Mouse (Mus musculus): ENCODE results near the gene Tmem9b. TPM values are rescaled to one million over a fixed set of nuclear protein-coding genes. Genes with fewer than 3 reads are reported as not detected.

Tmem9b gene
- polyA plus RNA-seq, 1 experiment from 2014 or later = 40.8 TPM

DNA sequence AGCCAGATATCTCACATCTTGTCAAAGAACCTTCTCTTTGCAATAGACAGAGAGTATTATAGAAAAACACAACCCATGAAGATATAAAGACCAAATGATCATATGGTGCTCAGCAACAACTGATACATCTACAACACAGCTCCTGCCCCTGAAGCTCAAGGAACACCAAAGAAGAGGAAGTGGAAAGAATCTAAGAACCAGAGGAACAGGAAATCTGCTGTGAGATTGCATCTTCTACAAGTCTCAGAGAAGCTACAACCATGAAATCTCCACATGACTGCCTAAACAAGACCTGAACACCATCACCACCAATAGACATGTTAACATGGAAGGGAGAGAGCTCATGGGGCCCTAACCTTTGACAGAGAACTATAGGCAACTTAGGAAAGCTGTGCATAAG lies 19.6 kb upstream of the Tmem9b start:
- DNase-seq (no peak), ATAC-seq (ENCODE audit: low read depth) (no peak)
- H3K4me2 ChIP-seq = no peak overlapping the region
- H3K4me1 ChIP-seq (replicated peaks) = peaks cover 23% of the 10 kb centered on the region
- H3K27me3 ChIP-seq = 0 out of 2 replicates have a peak, but pooled peaks cover 3% of the 10 kb centered on the region
- no peak overlapping the region for H3K27ac ChIP-seq
- no peak overlapping the region for H3K9ac ChIP-seq
- H3K36me3 ChIP-seq = no peaks in the 10 kb centered on the region
- no peaks in the 10 kb centered on the region for H3K9me3 ChIP-seq (replicated peaks)
- no peak overlapping the region for H3K4me3 ChIP-seq (replicated peaks)

DNA sequence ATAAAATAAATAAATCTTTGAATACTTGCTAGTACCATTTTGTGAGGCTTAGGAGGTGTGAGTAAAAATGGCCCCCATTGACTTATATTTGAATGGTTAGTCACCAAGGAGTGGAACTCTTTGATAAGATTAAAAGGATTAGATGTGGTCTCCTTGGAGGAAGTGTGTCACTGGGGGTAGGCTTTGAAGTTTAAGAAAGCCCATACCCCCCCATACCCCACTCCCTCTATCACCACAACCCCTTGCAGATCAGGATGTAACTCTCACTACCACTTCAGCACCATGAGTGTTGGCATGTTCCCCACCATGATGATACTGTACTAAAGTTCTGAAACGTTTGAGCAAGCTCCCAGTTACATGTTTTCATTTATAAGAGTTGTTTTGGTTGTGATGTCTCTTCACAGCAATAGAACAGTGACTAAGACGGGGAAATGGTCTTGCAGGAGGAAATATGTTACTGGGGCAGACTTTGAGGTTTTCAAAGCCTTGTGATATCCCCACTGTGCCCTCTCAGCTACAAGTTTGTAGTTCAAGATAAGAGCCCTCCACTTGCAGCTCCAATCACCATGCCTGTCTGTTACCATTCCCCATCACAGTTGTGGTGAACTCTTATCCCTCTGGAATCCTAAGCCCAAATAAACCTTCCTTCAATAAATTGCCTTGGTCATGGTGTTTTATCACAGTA lies 16.2 kb upstream of the Tmem9b start:
- peak; percentile 59 for ATAC-seq (ENCODE audit: low read depth)

DNA sequence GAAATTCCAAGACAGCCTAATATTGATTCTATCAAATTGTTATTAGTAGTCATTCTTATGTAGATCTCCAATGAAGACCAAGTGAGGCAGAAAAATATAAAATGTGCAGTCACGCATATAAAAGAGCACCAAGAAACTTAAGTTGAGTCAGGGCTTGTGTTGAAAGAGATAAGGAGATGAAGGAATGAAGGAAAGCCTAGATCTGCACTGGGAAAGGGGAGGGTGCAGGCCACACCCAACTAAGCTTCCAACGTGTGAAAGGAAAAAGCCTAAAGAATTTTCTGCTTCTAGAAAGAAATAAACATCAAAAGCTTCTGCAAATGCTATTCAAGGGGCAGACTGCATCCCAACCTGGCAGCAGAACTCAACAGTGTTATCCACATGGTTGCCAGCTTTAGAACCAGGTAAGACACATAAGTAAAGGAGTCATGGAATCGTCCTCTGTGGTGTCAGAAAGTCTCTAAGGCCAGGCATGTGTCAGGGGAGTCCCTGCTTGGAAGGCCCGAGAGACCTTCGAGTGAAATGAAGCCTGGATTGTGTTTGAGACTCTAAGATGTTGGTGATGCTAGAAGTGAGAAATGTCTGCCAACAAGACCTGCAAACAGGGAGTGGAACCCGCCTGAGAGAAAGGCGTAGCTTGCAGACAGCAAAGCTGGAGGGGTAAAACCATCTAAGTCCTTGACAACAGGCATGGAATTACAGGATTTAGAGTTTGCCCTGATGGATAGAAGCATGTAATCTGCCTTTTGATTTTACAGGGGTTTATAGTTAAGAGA lies 15.1 kb upstream of the Tmem9b start:
- 51% methylated on average over 7 of the region's 7 CpGs for WGBS (ENCODE audit: insufficient replicate concordance)
- Histone ChIP-seq H3K4me3 (replicated peaks) (no peak overlapping the region), H3K27ac (peak overlapping the region; percentile 69), H3K27me3 (no peaks in the 10 kb centered on the region), H3K4me2 (peak overlapping the region; percentile 45), H3K9ac (0 out of 2 replicates have a peak overlapping the region, but pooled peaks have one; percentile 26), H3K4me1 (replicated peaks) (peaks cover 33% of the 10 kb centered on the region), H3K9me3 (replicated peaks) (no peaks in the 10 kb centered on the region), H3K36me3 (no peaks in the 10 kb centered on the region)
- peak; percentile 95 for ATAC-seq (ENCODE audit: low read depth)
- DNase-seq = peak; percentile 27

More for the DNA sequence above, 16.2 kb upstream of the Tmem9b start:
- Histone ChIP-seq H3K36me3 (no peaks in the 10 kb centered on the region), H3K4me2 (no peak overlapping the region), H3K4me3 (replicated peaks) (no peak overlapping the region), H3K4me1 (replicated peaks) (peaks cover 33% of the 10 kb centered on the region), H3K27me3 (no peaks in the 10 kb centered on the region), H3K27ac (peak overlapping the region; percentile 23; the same call in 1 of the 2 replicates), H3K9ac (no peak overlapping the region), H3K9me3 (replicated peaks) (no peaks in the 10 kb centered on the region)
- DNase-seq = no peak
- 12% methylated on average over 2 of the region's 2 CpGs for WGBS (ENCODE audit: insufficient replicate concordance)

DNA sequence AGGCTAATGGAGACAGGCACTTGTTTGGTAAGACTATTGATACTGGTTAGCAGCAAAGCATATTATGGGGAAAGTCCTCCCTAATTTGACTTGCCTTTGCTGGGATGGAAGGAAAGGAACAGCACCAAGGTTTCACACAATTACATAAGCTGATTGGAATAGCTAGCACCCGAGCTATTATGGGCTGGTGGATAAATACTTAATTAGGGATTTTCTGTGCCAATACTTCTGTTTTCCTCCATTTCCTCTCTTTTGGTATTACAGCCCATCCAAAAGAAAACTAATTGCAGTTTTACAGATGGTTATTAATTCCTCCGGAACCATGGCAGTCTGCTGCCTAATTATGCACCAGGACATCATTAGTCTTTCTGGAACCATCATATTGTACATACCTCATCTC lies 11.3 kb upstream of the Tmem9b start:
- H3K27me3 ChIP-seq = no peaks in the 10 kb centered on the region
- no peak for DNase-seq
- ATAC-seq (ENCODE audit: low read depth) = no peak
- H3K36me3 ChIP-seq = no peaks in the 10 kb centered on the region
- no peak overlapping the region for H3K27ac ChIP-seq
- H3K9me3 ChIP-seq (replicated peaks) = no peaks in the 10 kb centered on the region
- WGBS (ENCODE audit: insufficient replicate concordance) = 67% methylated on average over 2 of the region's 2 CpGs
- H3K9ac ChIP-seq = no peak overlapping the region
- no peak overlapping the region for H3K4me2 ChIP-seq
- peaks cover 33% of the 10 kb centered on the region for H3K4me1 ChIP-seq (replicated peaks)
- H3K4me3 ChIP-seq (replicated peaks) = no peak overlapping the region

DNA sequence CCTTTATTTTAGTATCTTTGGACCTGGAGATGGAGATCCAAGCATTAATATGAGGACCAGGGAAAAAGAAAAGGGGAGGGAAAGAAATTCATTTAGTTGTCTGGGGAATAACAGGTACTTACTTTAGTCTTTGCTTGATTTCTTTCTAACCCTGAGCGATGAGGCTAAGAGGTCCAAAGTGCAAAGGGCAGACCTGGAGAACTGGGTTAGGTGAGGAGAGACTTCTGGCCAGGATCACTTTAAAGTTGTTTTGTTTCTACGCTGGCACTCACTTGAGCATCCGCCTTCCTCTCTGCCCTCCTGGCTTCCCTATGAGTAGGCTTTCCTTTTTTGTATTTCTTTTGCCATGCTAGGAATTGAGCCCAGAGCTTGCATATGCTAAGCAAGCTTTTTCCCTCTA lies 3.6 kb upstream of the Tmem9b start:
- Histone ChIP-seq H3K4me3 (replicated peaks) (no peak overlapping the region), H3K36me3 (no peaks in the 10 kb centered on the region), H3K9ac (no peak overlapping the region), H3K4me1 (replicated peaks) (peaks cover 33% of the 10 kb centered on the region), H3K27ac (no peak overlapping the region), H3K9me3 (replicated peaks) (no peaks in the 10 kb centered on the region), H3K4me2 (no peak overlapping the region), H3K27me3 (no peaks in the 10 kb centered on the region)
- ATAC-seq (ENCODE audit: low read depth) (no peak), DNase-seq (no peak)
- WGBS (ENCODE audit: insufficient replicate concordance) = 79% methylated on average over 3 of the region's 3 CpGs

DNA sequence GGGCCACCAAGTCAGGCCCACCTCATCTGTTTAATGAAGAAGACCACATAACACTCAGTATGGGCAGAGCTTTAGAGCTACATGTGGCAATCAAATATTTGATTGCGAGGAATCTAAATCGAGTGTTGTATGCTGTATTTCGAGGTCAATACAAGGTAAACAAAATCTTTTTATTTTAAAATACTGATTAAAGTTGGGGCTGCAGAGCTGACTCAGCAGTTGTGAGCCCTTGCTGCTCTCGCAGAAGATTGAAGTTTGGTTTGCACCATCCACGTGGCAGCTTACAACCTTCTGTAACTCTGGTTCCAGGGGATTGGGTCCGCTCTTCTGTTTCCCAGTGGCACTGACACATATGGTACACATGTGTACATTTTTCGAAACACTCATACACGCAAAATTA lies 1.4 kb upstream of the Tmem9b start:
- Histone ChIP-seq H3K4me3 (replicated peaks) (no peak overlapping the region), H3K9me3 (replicated peaks) (no peaks in the 10 kb centered on the region), H3K4me1 (replicated peaks) (peaks cover 44% of the 10 kb centered on the region), H3K4me2 (no peak overlapping the region), H3K27ac (no peak overlapping the region), H3K9ac (no peak overlapping the region), H3K36me3 (0 out of 2 replicates have a peak, but pooled peaks cover 3% of the 10 kb centered on the region), H3K27me3 (no peaks in the 10 kb centered on the region)
- DNase-seq (no peak), ATAC-seq (ENCODE audit: low read depth) (no peak)
- WGBS (ENCODE audit: insufficient replicate concordance) = 80% methylated on average over 8 of the region's 8 CpGs

DNA sequence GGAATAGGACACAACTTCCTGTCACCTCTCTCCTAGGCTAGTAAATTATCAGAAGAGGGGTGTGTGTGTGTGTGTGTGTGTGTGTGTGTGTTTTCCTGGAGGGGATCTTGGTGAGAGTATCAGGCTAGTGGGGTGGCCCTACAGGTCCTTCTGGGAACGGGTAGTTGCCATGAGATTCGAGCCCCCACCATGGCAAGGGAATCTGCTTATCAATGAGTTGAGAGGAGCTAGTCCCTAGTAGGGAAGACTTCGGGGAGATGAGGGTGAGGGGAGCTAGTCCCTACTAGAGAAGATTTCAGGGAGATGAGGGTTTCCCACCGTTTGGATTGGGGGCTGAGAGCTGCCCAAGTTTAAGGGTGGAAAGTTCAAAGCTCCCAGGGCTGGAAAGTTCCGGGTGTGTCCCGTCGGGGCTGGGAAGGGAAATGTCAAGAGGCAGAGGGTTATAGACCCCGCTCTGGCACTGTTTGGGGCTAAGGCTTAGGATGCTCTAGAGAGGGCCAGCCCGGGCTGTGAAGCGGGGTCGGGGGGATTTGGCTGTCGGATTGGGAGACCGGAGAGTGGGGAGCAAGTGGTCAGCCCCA lies 1.2 kb downstream of the Tmem9b start:
- no peaks in the 10 kb centered on the region for H3K27me3 ChIP-seq
- ATAC-seq (ENCODE audit: low read depth) (peak; percentile 29), DNase-seq (no peak)
- H3K9me3 ChIP-seq (replicated peaks) = no peaks in the 10 kb centered on the region
- H3K4me1 ChIP-seq (replicated peaks) = peaks cover 44% of the 10 kb centered on the region
- peak overlapping the region; percentile 87 for H3K9ac ChIP-seq
- peak overlapping the region; percentile 78 for H3K27ac ChIP-seq
- peak overlapping the region; percentile 76 for H3K4me3 ChIP-seq (replicated peaks)
- H3K4me2 ChIP-seq = peak overlapping the region; percentile 92
- WGBS (ENCODE audit: insufficient replicate concordance) = 2% methylated on average over 13 of the region's 13 CpGs
- 0 out of 2 replicates have a peak, but pooled peaks cover 9% of the 10 kb centered on the region for H3K36me3 ChIP-seq

DNA sequence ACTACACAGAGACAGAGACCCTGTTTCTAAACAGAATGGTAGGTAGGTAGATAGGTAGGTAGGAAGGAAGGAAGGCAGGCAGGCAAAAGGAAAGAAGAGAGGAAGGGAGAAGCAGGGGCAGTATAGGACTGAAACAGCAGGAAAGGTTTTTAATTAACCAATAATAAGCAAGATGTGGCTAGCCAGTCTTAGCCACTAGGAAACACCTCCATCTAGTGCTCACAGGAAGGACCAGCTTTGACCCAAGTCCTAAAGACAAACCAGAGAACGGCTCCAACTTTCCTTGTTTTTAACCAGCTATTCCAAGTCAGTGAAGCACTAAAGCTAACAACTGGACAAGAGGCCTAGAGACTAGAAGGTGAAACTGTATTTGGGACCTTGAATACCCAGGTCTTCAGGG lies 4.9 kb downstream of the Tmem9b start:
- H3K4me3 ChIP-seq (replicated peaks) = no peak overlapping the region
- ATAC-seq (ENCODE audit: low read depth) (no peak), DNase-seq (no peak)
- 70% methylated on average over 1 of the region's 1 CpGs for WGBS (ENCODE audit: insufficient replicate concordance)
- H3K27me3 ChIP-seq = no peaks in the 10 kb centered on the region
- no peak overlapping the region for H3K4me2 ChIP-seq
- peaks cover 39% of the 10 kb centered on the region for H3K36me3 ChIP-seq
- H3K9ac ChIP-seq = no peak overlapping the region
- H3K27ac ChIP-seq = no peak overlapping the region
- H3K9me3 ChIP-seq (replicated peaks) = no peaks in the 10 kb centered on the region
- H3K4me1 ChIP-seq (replicated peaks) = peaks cover 18% of the 10 kb centered on the region

DNA sequence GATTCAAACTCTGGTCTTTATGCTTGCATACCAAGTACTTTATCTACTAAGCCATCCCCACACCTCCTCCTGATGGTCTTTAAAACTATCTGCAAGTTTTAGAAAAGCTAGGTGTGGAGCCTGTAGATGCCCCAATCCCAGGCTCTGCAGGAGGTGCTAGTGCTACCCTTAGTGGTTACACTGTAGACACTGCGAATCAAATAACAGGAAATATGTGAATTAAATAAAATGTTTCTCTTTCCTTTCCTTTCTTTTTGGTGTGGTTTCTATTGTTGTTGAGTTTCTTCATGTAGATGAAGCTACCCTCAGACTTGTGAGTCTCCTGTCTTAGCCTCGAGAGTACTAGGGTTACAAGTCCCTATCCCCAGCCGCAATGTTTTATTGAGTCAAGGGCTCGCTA lies 11.0 kb downstream of the Tmem9b start:
- Histone ChIP-seq H3K9ac (no peak overlapping the region), H3K4me3 (replicated peaks) (no peak overlapping the region), H3K36me3 (peaks cover 55% of the 10 kb centered on the region), H3K27ac (no peak overlapping the region), H3K9me3 (replicated peaks) (no peaks in the 10 kb centered on the region), H3K27me3 (no peaks in the 10 kb centered on the region), H3K4me1 (replicated peaks) (no peaks in the 10 kb centered on the region), H3K4me2 (no peak overlapping the region)
- 80% methylated on average over 4 of the region's 4 CpGs for WGBS (ENCODE audit: insufficient replicate concordance)
- ATAC-seq (ENCODE audit: low read depth) = no peak
- no peak for DNase-seq

DNA sequence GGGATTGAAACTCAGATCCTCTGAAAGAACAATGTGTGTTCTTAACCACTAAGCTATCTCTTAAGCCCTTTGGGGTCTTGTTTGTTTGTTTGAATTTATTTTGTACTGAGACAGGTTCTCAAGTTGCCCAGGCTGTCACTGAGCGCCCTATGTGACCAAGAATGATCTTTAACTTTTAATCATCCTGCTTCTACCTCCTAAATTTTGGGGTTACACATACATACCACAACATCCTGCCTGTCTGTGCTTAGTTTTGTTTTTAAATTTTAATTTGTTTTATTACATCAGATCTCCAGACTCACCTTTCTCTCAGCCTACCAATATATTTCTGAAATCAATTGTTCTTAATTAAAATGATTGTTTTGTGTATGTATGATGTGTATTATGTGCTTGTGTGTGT lies 11.6 kb downstream of the Tmem9b start:
- Histone ChIP-seq H3K4me1 (replicated peaks) (no peaks in the 10 kb centered on the region), H3K27ac (no peak overlapping the region), H3K36me3 (peaks cover 55% of the 10 kb centered on the region), H3K27me3 (no peaks in the 10 kb centered on the region), H3K4me2 (no peak overlapping the region), H3K9ac (no peak overlapping the region), H3K9me3 (replicated peaks) (no peaks in the 10 kb centered on the region), H3K4me3 (replicated peaks) (no peak overlapping the region)
- WGBS (ENCODE audit: insufficient replicate concordance) = 68% methylated on average over 1 of the region's 1 CpGs
- DNase-seq (no peak), ATAC-seq (ENCODE audit: low read depth) (no peak)

DNA sequence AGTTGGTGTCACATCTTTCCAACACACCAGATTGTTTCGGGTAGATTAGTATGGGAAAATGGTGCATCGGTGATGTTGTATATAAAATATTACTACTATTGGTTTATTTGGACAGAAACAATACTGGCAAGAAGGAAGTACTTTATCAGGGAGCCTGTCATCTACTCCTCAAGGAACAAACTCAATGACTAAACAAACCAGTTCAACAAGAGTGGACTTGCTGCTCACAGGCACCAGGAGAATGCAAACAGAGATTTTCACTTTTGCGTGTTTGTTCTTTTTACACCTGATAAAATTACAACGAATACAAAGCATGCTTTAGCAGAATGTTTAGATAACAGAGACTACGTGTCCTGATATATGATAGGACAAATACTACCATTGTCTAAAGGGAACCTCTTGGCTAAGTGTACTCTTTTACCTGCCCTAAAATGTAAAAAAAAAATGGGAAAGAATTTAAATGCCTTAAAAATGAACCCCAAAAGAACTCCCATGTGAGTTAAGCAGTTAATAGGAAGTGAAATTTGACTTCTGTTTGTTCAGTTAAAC lies 12.8 kb downstream of the Tmem9b start:
- Histone ChIP-seq H3K36me3 (peaks cover 57% of the 10 kb centered on the region), H3K27me3 (no peaks in the 10 kb centered on the region), H3K4me2 (no peak overlapping the region), H3K4me3 (replicated peaks) (no peak overlapping the region), H3K27ac (no peak overlapping the region), H3K4me1 (replicated peaks) (no peaks in the 10 kb centered on the region), H3K9ac (no peak overlapping the region), H3K9me3 (replicated peaks) (no peaks in the 10 kb centered on the region)
- ATAC-seq (ENCODE audit: low read depth) (no peak), DNase-seq (no peak)
- 68% methylated on average over 5 of the region's 5 CpGs for WGBS (ENCODE audit: insufficient replicate concordance)

Data from liver, embryonic 13.5 days (tissue).